Mouse (Mus musculus): ENCODE results near the gene Pkd1. TPM values are rescaled to one million over a fixed set of nuclear protein-coding genes. Genes with fewer than 3 reads are reported as not detected.
A peak's percentile ranks its signal among the peaks of the same experiment; 100 is the strongest.

The Pkd1 gene
- polyA plus RNA-seq, 1 experiment from 2014 or later = 9.6 TPM

DNA sequence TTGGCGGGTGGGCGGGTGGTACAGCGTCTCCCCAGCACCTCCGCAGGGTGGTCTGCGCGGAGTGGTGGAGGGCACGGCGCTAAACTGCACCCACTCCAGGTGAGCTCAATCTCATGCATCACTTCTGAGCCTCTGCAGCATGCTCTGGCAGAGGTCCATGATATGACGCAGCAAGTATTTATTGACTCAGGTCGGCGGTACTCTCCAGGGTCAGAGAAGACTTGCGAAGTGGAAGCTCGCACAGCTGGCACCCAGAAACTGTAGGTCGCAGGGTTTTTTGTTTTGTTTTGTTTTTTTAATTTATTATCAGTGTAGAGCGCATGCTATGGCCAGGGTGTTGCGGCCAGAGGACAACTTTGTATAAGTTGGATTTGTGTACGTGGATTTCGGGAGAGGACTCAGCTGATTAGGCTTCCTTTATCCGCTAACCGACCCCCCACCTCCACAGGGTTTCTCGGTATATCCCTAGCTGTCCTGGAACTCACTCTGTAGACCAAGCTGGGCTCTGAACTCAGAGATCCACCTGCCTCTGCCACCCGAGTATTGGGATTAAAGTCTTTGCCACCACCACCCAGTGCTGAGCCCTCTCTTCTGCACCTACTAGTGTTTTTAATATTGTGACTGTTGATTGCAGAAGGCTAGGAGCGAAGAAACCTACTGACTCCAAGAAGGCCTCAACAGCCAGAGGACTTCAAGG lies 565 bp upstream of the Pkd1 start:
- peak; percentile 36 for ATAC-seq (replicated peaks; ENCODE audit: insufficient number of reproducible peaks, low FRiP score, low TSS enrichment, low read depth)
- no peaks in the 10 kb centered on the region for H3K36me3 ChIP-seq (replicated peaks; ENCODE audit: control insufficient read depth, insufficient read depth, low read depth, low read length)
- H3K27ac ChIP-seq (replicated peaks; ENCODE audit: low read depth, low read length) = 0 out of 2 replicates have a peak overlapping the region, but pooled peaks have one; percentile 20
- DNase-seq (ENCODE audit: low spot score) = peak; percentile 43
- H3K9me3 ChIP-seq (replicated peaks; ENCODE audit: control insufficient read depth, low read length) = no peaks in the 10 kb centered on the region
- peak overlapping the region; percentile 90 for H3K4me3 ChIP-seq (ENCODE audit: low read depth, low read length)
- no peaks in the 10 kb centered on the region for H3K27me3 ChIP-seq (ENCODE audit: control insufficient read depth, insufficient read depth, low read length)
- peak overlapping the region; percentile 89 for H3K4me2 ChIP-seq (ENCODE audit: low read depth, low read length)
- 0 out of 2 replicates have a peak overlapping the region, but pooled peaks have one; percentile 10 for H3K9ac ChIP-seq (replicated peaks; ENCODE audit: low read length)
- H3K4me1 ChIP-seq (ENCODE audit: control insufficient read depth, insufficient read depth, low read length) = no peaks in the 10 kb centered on the region; the same call in none of the 2 replicates
- 4% methylated on average over 23 of the region's 23 CpGs for WGBS

DNA sequence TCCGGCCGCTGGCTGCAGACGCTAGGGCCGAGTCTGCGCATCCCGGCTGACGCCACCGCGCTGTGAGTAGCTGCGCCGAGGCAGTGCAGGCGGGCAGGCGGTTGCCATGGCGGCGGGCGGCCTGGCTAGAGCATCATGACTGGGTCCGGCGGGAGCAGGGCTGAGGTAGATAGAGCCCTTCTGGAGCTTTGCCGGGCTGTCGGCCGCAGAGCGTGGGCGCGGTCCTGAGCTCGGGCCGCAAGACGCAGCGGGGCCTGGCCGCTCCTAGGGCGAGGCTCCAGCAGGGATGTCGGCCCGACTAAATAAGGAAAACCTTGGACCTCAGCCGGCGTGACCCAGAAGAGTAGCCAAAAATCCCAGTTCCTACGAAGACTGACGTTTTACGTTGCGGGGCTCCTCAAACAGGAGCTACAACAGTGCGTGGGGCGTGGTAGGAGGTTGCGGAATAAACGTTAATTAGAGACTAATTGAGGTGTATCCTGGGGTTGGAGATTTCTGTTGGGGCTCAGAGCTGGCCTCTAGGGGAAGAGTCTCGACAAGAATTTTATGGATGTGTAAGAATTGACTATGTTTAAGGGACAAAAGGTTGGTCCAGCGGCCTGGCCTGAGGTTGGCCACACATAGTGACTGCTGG lies 899 bp downstream of the Pkd1 start:
- H3K4me3 ChIP-seq (ENCODE audit: low read depth, low read length) = peak overlapping the region; percentile 90
- DNase-seq (ENCODE audit: low spot score) (peak; percentile 79), ATAC-seq (replicated peaks; ENCODE audit: insufficient number of reproducible peaks, low FRiP score, low TSS enrichment, low read depth) (peak; percentile 86)
- H3K27ac ChIP-seq (replicated peaks; ENCODE audit: low read depth, low read length) = peak overlapping the region; percentile 93
- no peaks in the 10 kb centered on the region; the same call in 1 of the 2 replicates for H3K4me1 ChIP-seq (ENCODE audit: control insufficient read depth, insufficient read depth, low read length)
- WGBS = under 1% methylated on average over 40 of the region's 44 CpGs
- H3K27me3 ChIP-seq (ENCODE audit: control insufficient read depth, insufficient read depth, low read length) = no peaks in the 10 kb centered on the region
- H3K4me2 ChIP-seq (ENCODE audit: low read depth, low read length) = peak overlapping the region; percentile 89
- no peaks in the 10 kb centered on the region for H3K36me3 ChIP-seq (replicated peaks; ENCODE audit: control insufficient read depth, insufficient read depth, low read depth, low read length)
- no peaks in the 10 kb centered on the region for H3K9me3 ChIP-seq (replicated peaks; ENCODE audit: control insufficient read depth, low read length)
- peak overlapping the region; percentile 90 for H3K9ac ChIP-seq (replicated peaks; ENCODE audit: low read length)

DNA sequence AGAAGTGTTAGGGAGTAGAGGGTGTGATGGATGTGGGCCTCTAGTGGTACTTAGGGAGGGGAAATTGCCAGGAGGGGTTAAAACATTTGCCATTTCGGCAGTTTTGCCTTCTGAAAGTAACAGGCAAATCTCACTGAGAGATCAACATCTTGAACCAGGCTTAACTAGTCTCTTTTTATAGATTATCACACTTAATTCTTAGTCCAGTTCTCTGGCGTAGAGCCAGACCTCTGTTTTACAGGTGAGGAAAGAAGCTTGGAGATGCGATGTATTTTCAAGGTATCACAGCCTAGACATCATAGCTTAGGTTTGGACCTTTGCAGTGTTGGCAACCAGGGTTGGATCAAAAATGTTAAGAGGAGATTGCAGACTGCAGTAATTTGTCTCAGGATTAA lies 1.4 kb downstream of the Pkd1 start:
- Histone ChIP-seq H3K4me1 (ENCODE audit: control insufficient read depth, insufficient read depth, low read length) (no peaks in the 10 kb centered on the region; the same call in 1 of the 2 replicates), H3K4me3 (ENCODE audit: low read depth, low read length) (peak overlapping the region; percentile 90), H3K9me3 (replicated peaks; ENCODE audit: control insufficient read depth, low read length) (no peaks in the 10 kb centered on the region), H3K9ac (replicated peaks; ENCODE audit: low read length) (peak overlapping the region; percentile 90), H3K4me2 (ENCODE audit: low read depth, low read length) (peak overlapping the region; percentile 89), H3K36me3 (replicated peaks; ENCODE audit: control insufficient read depth, insufficient read depth, low read depth, low read length) (no peaks in the 10 kb centered on the region), H3K27me3 (ENCODE audit: control insufficient read depth, insufficient read depth, low read length) (no peaks in the 10 kb centered on the region), H3K27ac (replicated peaks; ENCODE audit: low read depth, low read length) (no peak overlapping the region)
- 59% methylated on average over 3 of the region's 3 CpGs for WGBS
- no peak for ATAC-seq (replicated peaks; ENCODE audit: insufficient number of reproducible peaks, low FRiP score, low TSS enrichment, low read depth)
- no peak for DNase-seq (ENCODE audit: low spot score)

DNA sequence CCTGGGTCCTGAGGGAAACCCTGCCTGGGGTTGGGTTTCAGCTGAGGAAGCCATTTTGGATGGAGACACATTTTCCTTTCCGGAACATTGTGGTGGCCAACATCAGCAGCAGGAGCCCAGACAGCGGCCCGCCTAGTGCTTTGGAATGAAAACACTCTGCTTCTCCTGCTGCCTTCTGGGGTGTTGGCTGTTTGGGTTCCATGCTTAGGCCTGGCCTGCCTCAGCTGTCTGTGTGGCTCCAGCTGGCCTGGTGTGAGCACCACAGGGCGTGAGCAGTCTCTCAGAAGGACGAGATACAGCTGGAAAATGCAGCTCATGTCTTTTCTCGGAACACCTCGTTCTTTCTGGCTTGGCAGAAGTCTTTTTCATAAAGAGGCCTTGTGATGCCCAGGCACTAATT lies 7.5 kb downstream of the Pkd1 start:
- no peaks in the 10 kb centered on the region for H3K9me3 ChIP-seq (replicated peaks; ENCODE audit: control insufficient read depth, low read length)
- H3K36me3 ChIP-seq (replicated peaks; ENCODE audit: control insufficient read depth, insufficient read depth, low read depth, low read length) = no peaks in the 10 kb centered on the region; the same call in 1 of the 2 replicates
- H3K4me3 ChIP-seq (ENCODE audit: low read depth, low read length) = no peak overlapping the region
- no peak overlapping the region for H3K9ac ChIP-seq (replicated peaks; ENCODE audit: low read length)
- no peak overlapping the region for H3K4me2 ChIP-seq (ENCODE audit: low read depth, low read length)
- H3K27ac ChIP-seq (replicated peaks; ENCODE audit: low read depth, low read length) = no peak overlapping the region
- H3K4me1 ChIP-seq (ENCODE audit: control insufficient read depth, insufficient read depth, low read length) = no peaks in the 10 kb centered on the region
- no peaks in the 10 kb centered on the region for H3K27me3 ChIP-seq (ENCODE audit: control insufficient read depth, insufficient read depth, low read length)
- ATAC-seq (replicated peaks; ENCODE audit: insufficient number of reproducible peaks, low FRiP score, low TSS enrichment, low read depth) (no peak), DNase-seq (ENCODE audit: low spot score) (no peak)
- WGBS = 89% methylated on average over 7 of the region's 7 CpGs

DNA sequence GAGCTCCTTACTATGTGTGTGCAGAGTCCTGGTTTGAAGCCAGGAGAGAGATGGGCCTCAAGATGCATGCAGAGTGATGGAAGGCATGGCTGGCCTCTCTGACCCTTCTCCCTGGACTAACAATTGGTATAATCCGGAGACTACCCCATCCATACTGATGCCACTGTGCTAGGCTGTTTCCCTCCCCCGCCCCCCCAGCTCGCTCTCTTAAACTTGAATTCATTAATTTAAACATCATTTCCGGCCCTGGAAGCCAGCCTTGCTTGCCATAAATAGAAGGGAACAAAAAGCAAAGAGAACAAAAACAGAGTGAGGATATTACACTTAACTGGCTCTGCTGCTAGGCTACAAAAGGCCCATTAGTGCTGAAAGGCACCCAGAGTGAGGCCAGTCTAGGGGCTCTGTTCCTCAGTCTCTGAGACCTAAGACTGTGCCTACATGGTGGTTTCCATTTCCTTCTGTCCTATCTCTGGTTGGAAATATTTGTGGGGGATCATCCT lies 9.0 kb downstream of the Pkd1 start:
- Histone ChIP-seq H3K9me3 (replicated peaks; ENCODE audit: control insufficient read depth, low read length) (no peaks in the 10 kb centered on the region), H3K4me1 (ENCODE audit: control insufficient read depth, insufficient read depth, low read length) (no peaks in the 10 kb centered on the region), H3K36me3 (replicated peaks; ENCODE audit: control insufficient read depth, insufficient read depth, low read depth, low read length) (no peaks in the 10 kb centered on the region; the same call in 1 of the 2 replicates), H3K9ac (replicated peaks; ENCODE audit: low read length) (0 out of 2 replicates have a peak overlapping the region, but pooled peaks have one; percentile 6), H3K27me3 (ENCODE audit: control insufficient read depth, insufficient read depth, low read length) (no peaks in the 10 kb centered on the region), H3K4me2 (ENCODE audit: low read depth, low read length) (no peak overlapping the region), H3K27ac (replicated peaks; ENCODE audit: low read depth, low read length) (0 out of 2 replicates have a peak overlapping the region, but pooled peaks have one; percentile 52), H3K4me3 (ENCODE audit: low read depth, low read length) (no peak overlapping the region)
- DNase-seq (ENCODE audit: low spot score) = no peak
- ATAC-seq (replicated peaks; ENCODE audit: insufficient number of reproducible peaks, low FRiP score, low TSS enrichment, low read depth) = peak; percentile 54; the same call in 1 of the 2 replicates
- 58% methylated on average over 4 of the region's 4 CpGs for WGBS

DNA sequence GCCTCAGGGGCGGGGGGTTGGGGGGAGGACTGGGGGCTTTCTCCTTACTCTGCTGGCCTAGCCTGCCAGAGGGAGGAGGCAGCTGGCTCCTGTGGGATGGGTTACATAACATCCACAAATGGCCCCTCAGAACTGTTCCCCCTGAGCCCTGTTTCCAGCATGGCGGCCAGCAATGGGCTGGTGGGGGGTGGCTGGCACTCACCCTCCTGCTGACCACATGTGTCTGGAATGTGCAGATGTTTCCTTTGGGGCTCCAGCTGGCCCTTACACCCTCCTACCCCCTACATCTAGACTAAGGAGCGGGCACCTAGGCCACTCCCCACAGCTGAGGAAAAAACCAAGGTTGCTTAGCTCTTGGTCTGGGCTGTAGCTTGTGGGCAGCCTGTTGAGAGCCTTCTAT lies 9.5 kb downstream of the Pkd1 start:
- H3K36me3 ChIP-seq (replicated peaks; ENCODE audit: control insufficient read depth, insufficient read depth, low read depth, low read length) = no peaks in the 10 kb centered on the region; the same call in 1 of the 2 replicates
- H3K27ac ChIP-seq (replicated peaks; ENCODE audit: low read depth, low read length) = peak overlapping the region; percentile 52; the same call in 1 of the 2 replicates
- H3K4me2 ChIP-seq (ENCODE audit: low read depth, low read length) = no peak overlapping the region
- H3K9ac ChIP-seq (replicated peaks; ENCODE audit: low read length) = 0 out of 2 replicates have a peak overlapping the region, but pooled peaks have one; percentile 6
- no peaks in the 10 kb centered on the region for H3K9me3 ChIP-seq (replicated peaks; ENCODE audit: control insufficient read depth, low read length)
- peak; percentile 64 for ATAC-seq (replicated peaks; ENCODE audit: insufficient number of reproducible peaks, low FRiP score, low TSS enrichment, low read depth)
- H3K4me1 ChIP-seq (ENCODE audit: control insufficient read depth, insufficient read depth, low read length) = no peaks in the 10 kb centered on the region
- WGBS = 58% methylated on average over 3 of the region's 3 CpGs
- no peak for DNase-seq (ENCODE audit: low spot score)
- no peaks in the 10 kb centered on the region for H3K27me3 ChIP-seq (ENCODE audit: control insufficient read depth, insufficient read depth, low read length)
- H3K4me3 ChIP-seq (ENCODE audit: low read depth, low read length) = no peak overlapping the region

DNA sequence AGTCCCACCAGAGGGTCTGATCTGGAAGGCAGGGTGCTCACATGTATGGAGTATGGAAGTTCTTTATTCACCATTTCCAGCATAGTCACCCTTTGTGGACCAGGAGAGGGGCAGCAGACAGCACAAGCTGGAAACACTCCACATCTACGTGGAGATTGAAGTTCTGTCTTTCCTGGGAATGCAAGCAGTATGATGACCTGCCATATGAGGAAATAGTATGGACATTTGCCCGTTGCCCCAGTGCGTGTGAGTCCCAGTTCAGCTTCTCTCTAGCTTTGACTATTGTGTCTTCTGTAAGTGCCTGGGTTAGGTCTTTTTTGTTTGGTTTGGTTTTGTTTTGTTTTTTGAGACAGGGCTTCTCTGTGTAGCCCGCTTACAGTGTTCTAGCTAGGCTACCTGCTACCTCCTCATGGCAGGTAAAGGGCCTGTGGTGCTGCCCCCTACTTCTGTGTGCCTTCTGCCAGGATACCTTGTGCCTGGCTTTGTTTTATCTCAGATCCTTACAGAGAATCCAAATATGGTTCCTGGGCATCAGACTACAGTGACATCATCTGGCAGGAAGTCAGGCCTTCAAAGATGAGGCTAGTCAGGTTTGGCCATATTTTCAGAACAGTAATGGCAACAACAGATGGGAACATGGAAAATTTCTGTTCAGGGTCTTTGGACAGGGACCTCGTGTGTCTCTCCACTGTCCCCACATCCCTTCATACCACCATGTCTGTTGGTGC lies 10.8 kb downstream of the Pkd1 start:
- peaks cover 2% of the 10 kb centered on the region for H3K36me3 ChIP-seq (replicated peaks; ENCODE audit: control insufficient read depth, insufficient read depth, low read depth, low read length)
- 91% methylated on average over 5 of the region's 5 CpGs for WGBS
- no peak for ATAC-seq (replicated peaks; ENCODE audit: insufficient number of reproducible peaks, low FRiP score, low TSS enrichment, low read depth)

More for the DNA sequence above, 10.8 kb downstream of the Pkd1 start:
- Histone ChIP-seq H3K4me3 (ENCODE audit: low read depth, low read length) (no peak overlapping the region), H3K27ac (replicated peaks; ENCODE audit: low read depth, low read length) (no peak overlapping the region), H3K4me1 (ENCODE audit: control insufficient read depth, insufficient read depth, low read length) (no peaks in the 10 kb centered on the region), H3K9ac (replicated peaks; ENCODE audit: low read length) (no peak overlapping the region), H3K4me2 (ENCODE audit: low read depth, low read length) (no peak overlapping the region), H3K9me3 (replicated peaks; ENCODE audit: control insufficient read depth, low read length) (no peaks in the 10 kb centered on the region), H3K27me3 (ENCODE audit: control insufficient read depth, insufficient read depth, low read length) (no peaks in the 10 kb centered on the region)
- DNase-seq (ENCODE audit: low spot score) = no peak

Measured in embryonic facial prominence, embryonic 11.5 days (tissue).